Mouse (Mus musculus): Measurements from ENCODE around the gene Trappc13.

GRCm38 (mm10) chr13:104094531-104095385 lies 83.5 kb downstream of the Trappc13 start:
- TF ChIP-seq CTCF (IDR thresholded peaks at IDR 0.05; ENCODE audit: extremely low read depth, insufficient read depth, insufficient read length, insufficient replicate concordance) = no peak
- no peak for TF ChIP-seq POLR2A (IDR thresholded peaks at IDR 0.05; ENCODE audit: low read depth, low read length)

Data from spleen, adult 2 months (tissue).